Mouse (Mus musculus): ENCODE measurements at regions not wholly inside any gene's neighbourhood (a gene's known extent, or its start where the extent isn't known, plus 50 kb on each side); places are given as distances from the start of the nearest gene placed in this dataset.

GRCm38 (mm10) chr7:136021071-136021470 lies 304.9 kb upstream of the Mki67 start:
- H3K4me3 ChIP-seq (ENCODE audit: insufficient read depth, low read depth, low read length) = no peak overlapping the region
- no peak overlapping the region for H3K27ac ChIP-seq (replicated peaks; ENCODE audit: low read depth, low read length)
- H3K4me1 ChIP-seq (ENCODE audit: control insufficient read depth, insufficient read depth, insufficient read length, low read length) = no peaks in the 10 kb centered on the region

GRCm38 (mm10) chr7:136022781-136023448 lies 306.8 kb upstream of the Mki67 start:
- H3K27ac ChIP-seq (replicated peaks; ENCODE audit: low read depth, low read length) = no peak overlapping the region
- no peaks in the 10 kb centered on the region for H3K4me1 ChIP-seq (ENCODE audit: control insufficient read depth, insufficient read depth, insufficient read length, low read length)

GRCm38 (mm10) chr7:136026451-136026850 lies 310.3 kb upstream of the Mki67 start:
- no peaks in the 10 kb centered on the region for H3K4me1 ChIP-seq (ENCODE audit: control insufficient read depth, insufficient read depth, insufficient read length, low read length)
- no peak overlapping the region for H3K27ac ChIP-seq (replicated peaks; ENCODE audit: low read depth, low read length)
- no peak overlapping the region for H3K4me3 ChIP-seq (ENCODE audit: insufficient read depth, low read depth, low read length)

More at GRCm38 (mm10) chr7:136022781-136023448, 306.8 kb upstream of the Mki67 start:
- no peak overlapping the region for H3K4me3 ChIP-seq (ENCODE audit: insufficient read depth, low read depth, low read length)

- H3K27ac ChIP-seq (replicated peaks; ENCODE audit: low read depth, low read length) = no peak overlapping the region
- H3K4me1 ChIP-seq (ENCODE audit: control insufficient read depth, insufficient read depth, insufficient read length, low read length) = no peaks in the 10 kb centered on the region
- H3K4me3 ChIP-seq (ENCODE audit: insufficient read depth, low read depth, low read length) = no peak overlapping the region
Observed at GRCm38 (mm10) chr7:136032026-136032425, 315.9 kb upstream of the Mki67 start.

GRCm38 (mm10) chr7:136033536-136033935 lies 317.4 kb upstream of the Mki67 start:
- no peak overlapping the region for H3K27ac ChIP-seq (replicated peaks; ENCODE audit: low read depth, low read length)
- H3K4me3 ChIP-seq (ENCODE audit: insufficient read depth, low read depth, low read length) = no peak overlapping the region
- no peaks in the 10 kb centered on the region for H3K4me1 ChIP-seq (ENCODE audit: control insufficient read depth, insufficient read depth, insufficient read length, low read length)

- H3K27ac ChIP-seq (replicated peaks; ENCODE audit: low read depth, low read length) = no peak overlapping the region
- H3K4me1 ChIP-seq (ENCODE audit: control insufficient read depth, insufficient read depth, insufficient read length, low read length) = no peaks in the 10 kb centered on the region
- H3K4me3 ChIP-seq (ENCODE audit: insufficient read depth, low read depth, low read length) = no peak overlapping the region
Observed at GRCm38 (mm10) chr7:136035735-136036134, 319.6 kb upstream of the Mki67 start.

- Histone ChIP-seq H3K4me3 (ENCODE audit: insufficient read depth, low read depth, low read length) (no peak overlapping the region), H3K4me1 (ENCODE audit: control insufficient read depth, insufficient read depth, insufficient read length, low read length) (no peaks in the 10 kb centered on the region), H3K27ac (replicated peaks; ENCODE audit: low read depth, low read length) (no peak overlapping the region)
Observed at GRCm38 (mm10) chr7:136038072-136038471, 321.9 kb upstream of the Mki67 start.

- Histone ChIP-seq H3K4me1 (ENCODE audit: control insufficient read depth, insufficient read depth, insufficient read length, low read length) (no peaks in the 10 kb centered on the region), H3K27ac (replicated peaks; ENCODE audit: low read depth, low read length) (no peak overlapping the region), H3K4me3 (ENCODE audit: insufficient read depth, low read depth, low read length) (no peak overlapping the region)
Observed at GRCm38 (mm10) chr7:136038906-136039305, 322.7 kb upstream of the Mki67 start.

- H3K27ac ChIP-seq (replicated peaks; ENCODE audit: low read depth, low read length) = no peak overlapping the region
- no peak overlapping the region for H3K4me3 ChIP-seq (ENCODE audit: insufficient read depth, low read depth, low read length)
- peaks cover 4% of the 10 kb centered on the region for H3K4me1 ChIP-seq (ENCODE audit: control insufficient read depth, insufficient read depth, insufficient read length, low read length)
Observed at GRCm38 (mm10) chr7:136041921-136042320, 325.8 kb upstream of the Mki67 start.

- Histone ChIP-seq H3K27ac (replicated peaks; ENCODE audit: low read depth, low read length) (no peak overlapping the region), H3K4me1 (ENCODE audit: control insufficient read depth, insufficient read depth, insufficient read length, low read length) (peaks cover 6% of the 10 kb centered on the region), H3K4me3 (ENCODE audit: insufficient read depth, low read depth, low read length) (no peak overlapping the region)
Observed at GRCm38 (mm10) chr7:136046645-136047363, 330.6 kb upstream of the Mki67 start.

GRCm38 (mm10) chr7:136047364-136047945 lies 331.3 kb upstream of the Mki67 start:
- Histone ChIP-seq H3K4me3 (ENCODE audit: insufficient read depth, low read depth, low read length) (no peak overlapping the region), H3K4me1 (ENCODE audit: control insufficient read depth, insufficient read depth, insufficient read length, low read length) (peaks cover 6% of the 10 kb centered on the region), H3K27ac (replicated peaks; ENCODE audit: low read depth, low read length) (no peak overlapping the region)

- H3K4me3 ChIP-seq (ENCODE audit: insufficient read depth, low read depth, low read length) = no peak overlapping the region
- H3K4me1 ChIP-seq (ENCODE audit: control insufficient read depth, insufficient read depth, insufficient read length, low read length) = peaks cover 6% of the 10 kb centered on the region
- no peak overlapping the region for H3K27ac ChIP-seq (replicated peaks; ENCODE audit: low read depth, low read length)
Observed at GRCm38 (mm10) chr7:136048925-136049586, 332.9 kb upstream of the Mki67 start.

GRCm38 (mm10) chr7:136049587-136049930 lies 333.4 kb upstream of the Mki67 start:
- Histone ChIP-seq H3K4me1 (ENCODE audit: control insufficient read depth, insufficient read depth, insufficient read length, low read length) (peaks cover 6% of the 10 kb centered on the region), H3K27ac (replicated peaks; ENCODE audit: low read depth, low read length) (no peak overlapping the region), H3K4me3 (ENCODE audit: insufficient read depth, low read depth, low read length) (no peak overlapping the region)

GRCm38 (mm10) chr7:136050116-136050515 lies 334.0 kb upstream of the Mki67 start:
- no peak overlapping the region for H3K27ac ChIP-seq (replicated peaks; ENCODE audit: low read depth, low read length)
- H3K4me3 ChIP-seq (ENCODE audit: insufficient read depth, low read depth, low read length) = no peak overlapping the region
- peaks cover 6% of the 10 kb centered on the region for H3K4me1 ChIP-seq (ENCODE audit: control insufficient read depth, insufficient read depth, insufficient read length, low read length)

GRCm38 (mm10) chr7:136056876-136057484 lies 340.8 kb upstream of the Mki67 start:
- Histone ChIP-seq H3K4me1 (ENCODE audit: control insufficient read depth, insufficient read depth, insufficient read length, low read length) (no peaks in the 10 kb centered on the region), H3K27ac (replicated peaks; ENCODE audit: low read depth, low read length) (no peak overlapping the region), H3K4me3 (ENCODE audit: insufficient read depth, low read depth, low read length) (no peak overlapping the region)
